In the genomic region with DNA sequence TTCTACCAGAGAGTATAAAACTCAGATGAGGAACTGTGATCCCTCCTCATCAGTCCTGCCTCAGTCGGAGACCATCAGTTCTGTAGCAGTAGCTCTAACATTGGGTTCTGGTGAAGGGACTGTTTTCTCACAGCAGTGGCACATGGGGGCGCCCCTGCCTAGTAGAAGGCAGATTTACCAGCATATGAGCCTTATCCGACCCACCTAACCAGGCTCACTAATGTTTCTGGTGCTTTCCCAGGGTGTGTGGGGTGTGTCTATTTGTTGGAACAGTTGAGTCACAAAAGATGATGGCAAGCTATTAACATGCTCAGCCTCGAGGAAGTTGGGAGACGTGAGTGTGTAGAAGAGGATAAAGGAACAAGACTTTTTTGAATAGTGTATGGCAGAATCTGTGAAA, we compare ENCODE assay signal across 9 mouse cellular contexts.
DNase-seq lines count a peak whose midpoint lies in the region; ATAC-seq and TF ChIP-seq lines count a peak whose summit lies in the region.
"Had no signal": no experiment of that assay in that cellular context is flagged by ENCODE, and none has a peak within 500 bp of the region (broad histone marks: within the 10 kb centered on the region; RNA-seq: fewer than 3 reads in every experiment).

No protein-coding gene starts in this region.

- no peak overlapping the region for H3K27ac ChIP-seq in midbrain, embryonic 16.5 days (ENCODE audit: low read length)
- H3K27ac ChIP-seq: lung, embryonic 15.5 days had no signal

- peaks cover 15% of the 10 kb centered on the region for H3K9me3 ChIP-seq in E14TG2a.4 (ENCODE audit: low read length)
- H3K9me3 ChIP-seq in midbrain, embryonic 16.5 days (replicated peaks; ENCODE audit: control insufficient read depth, low read length, poor library complexity, severe bottlenecking) = no peaks in the 10 kb centered on the region
- H3K9me3 ChIP-seq: lung, embryonic 15.5 days had no signal

- no peaks in the 10 kb centered on the region for H3K4me1 ChIP-seq in E14TG2a.4 (replicated peaks; ENCODE audit: low read depth, low read length)
- H3K4me1 ChIP-seq in midbrain, embryonic 16.5 days (ENCODE audit: control insufficient read depth, insufficient read depth, low read length) = no peaks in the 10 kb centered on the region; the same call in 1 of the 2 replicates
- H3K4me1 ChIP-seq: lung, embryonic 15.5 days had no signal

- H3K9ac ChIP-seq in midbrain, embryonic 16.5 days (ENCODE audit: low read depth, low read length) = no peak overlapping the region
- H3K9ac ChIP-seq: lung, embryonic 15.5 days had no signal

- no peaks in the 10 kb centered on the region for H3K36me3 ChIP-seq in E14TG2a.4 (ENCODE audit: insufficient read depth, low read length)
- H3K36me3 ChIP-seq in midbrain, embryonic 16.5 days (ENCODE audit: control insufficient read depth, insufficient read depth, low read length) = no peaks in the 10 kb centered on the region
- H3K36me3 ChIP-seq: lung, embryonic 15.5 days had no signal

- intact Hi-C loops in gastrocnemius, postnatal 14 days (cut with DNase I; ENCODE audit: low total_unique reads) = no loop called here

- H3K4me2 ChIP-seq in midbrain, embryonic 16.5 days (ENCODE audit: low read length) = no peak overlapping the region
- H3K4me2 ChIP-seq: lung, embryonic 15.5 days had no signal

- TF ChIP-seq CTCF in E14TG2a.4 (conservative IDR thresholded peaks at IDR 0.05; ENCODE audit: low read length) = 0 out of 2 replicates have a peak, but pooled peaks have one; percentile 10

- no peaks in the 10 kb centered on the region for H3K27me3 ChIP-seq in E14TG2a.4 (ENCODE audit: insufficient read depth, low read length)
- H3K27me3 ChIP-seq in midbrain, embryonic 16.5 days (ENCODE audit: control insufficient read depth, insufficient read depth, low read depth, low read length) = no peaks in the 10 kb centered on the region
- H3K27me3 ChIP-seq: lung, embryonic 15.5 days had no signal

- peak; percentile 92 for ATAC-seq in midbrain, embryonic 16.5 days
- no peak for ATAC-seq in monocyte, adult 5-6 weeks (replicated peaks; ENCODE audit: insufficient number of reproducible peaks, low FRiP score, low TSS enrichment, poor library complexity, severe bottlenecking)

- WGBS in midbrain, embryonic 16.5 days = 16% methylated on average over 5 of the region's 5 CpGs

- DNase-seq in 416B (ENCODE audit: low read depth) = peak; percentile 8
- peak; percentile 42 to 71 for DNase-seq in cerebellum, postnatal 25 days
- peak; percentile 4 for DNase-seq in gastrocnemius, postnatal 14 days
- DNase-seq in left cerebral cortex, adult 8-10 months (ENCODE audit: low spot score in 2 of 2) = peak; percentile 28 to 30

- no peak overlapping the region for H3K4me3 ChIP-seq in E14TG2a.4 (replicated peaks; ENCODE audit: low read length)
- H3K4me3 ChIP-seq in midbrain, embryonic 16.5 days (ENCODE audit: low read depth, low read length) = no peak overlapping the region
- H3K4me3 ChIP-seq: erythroblast, embryonic 14.5 days; lung, embryonic 15.5 days had no signal

Comparison
In these comparisons a context has a peak if more than half of its experiments do, and no peak if none do; other contexts are left out.
1. DNase-seq: peak in every context shown above with its lines; median percentile 56 in cerebellum, postnatal 25 days; 29 in left cerebral cortex, adult 8-10 months; 8 in 416B; 4 in gastrocnemius, postnatal 14 days.